Mouse (Mus musculus): ENCODE measurements around the gene E130309D02Rik. TPM values are rescaled to one million over a fixed set of nuclear protein-coding genes. Genes with fewer than 3 reads are reported as not detected.

E130309D02Rik gene
- total RNA-seq (2022), result 10 to 100 TPM; 22.7 to 25.8 (median 24.1) TPM

- DNase-seq (ENCODE audit: low spot score in 2 of 2), result peak; percentile 60 to 86
These were observed at the start of gene E130309D02Rik for GRCm38 (mm10) chr5:143314730-143315513. E130309D02Rik (minus strand) TSS chr5:143315360.

GRCm38 (mm10) chr5:143363678-143364615 is 48.8 kb upstream of the E130309D02Rik start:
- no peak for DNase-seq (ENCODE audit: low spot score in 2 of 2)

- DNase-seq (ENCODE audit: low spot score in 2 of 2), result no peak
These were observed 46.3 kb upstream of the E130309D02Rik start for GRCm38 (mm10) chr5:143361428-143361827.

DNA sequence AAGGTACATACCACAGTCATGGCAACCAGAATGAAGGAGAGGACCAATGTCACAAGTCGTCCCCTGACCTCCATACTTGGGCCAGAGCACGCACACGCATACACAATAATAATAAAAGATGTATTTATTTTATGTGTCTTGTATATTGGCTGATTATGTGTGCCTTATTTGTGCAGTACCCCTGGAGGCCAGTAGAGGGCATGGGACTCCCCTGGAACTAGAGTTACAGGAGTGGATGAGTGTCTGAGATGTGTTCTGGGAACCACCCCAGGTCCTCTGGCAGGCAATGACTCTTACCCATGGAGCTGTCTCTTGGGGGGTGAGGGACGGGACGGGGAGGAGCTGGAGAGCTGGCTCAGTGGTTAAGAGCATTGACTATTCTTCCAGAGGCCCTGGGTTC is 44.8 kb upstream of the E130309D02Rik start:
- DNase-seq (ENCODE audit: low spot score in 2 of 2), result no peak

- no peak for DNase-seq (ENCODE audit: low spot score in 2 of 2)
These were observed 44.1 kb upstream of the E130309D02Rik start for GRCm38 (mm10) chr5:143359263-143359662.

DNA sequence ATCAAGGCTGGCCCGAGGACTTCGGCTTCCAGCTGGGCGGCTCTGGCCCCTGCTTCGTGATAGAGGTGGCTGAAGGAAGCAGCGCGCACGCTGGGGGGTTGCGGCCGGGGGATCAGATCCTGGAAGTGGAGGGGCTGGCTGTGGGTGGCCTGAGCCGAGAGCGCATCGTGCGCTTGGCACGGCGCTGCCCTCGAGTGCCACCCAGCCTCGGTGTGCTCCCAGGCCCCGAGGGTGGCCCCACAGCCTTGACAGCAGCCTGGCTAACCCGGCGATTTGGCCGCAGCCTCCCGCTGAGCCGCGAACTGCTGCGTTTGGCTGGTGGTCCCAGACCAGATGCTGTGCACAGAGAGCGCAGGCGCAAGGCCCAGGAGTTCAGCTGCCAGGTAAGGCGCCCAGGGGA is 42.4 kb upstream of the E130309D02Rik start:
- no peak for DNase-seq (ENCODE audit: low spot score in 2 of 2)

GRCm38 (mm10) chr5:143356686-143357388 is 41.7 kb upstream of the E130309D02Rik start, which contains the start of gene Grid2ip:
Grid2ip (plus strand) TSS chr5:143357338.
- DNase-seq (ENCODE audit: low spot score in 2 of 2), result no peak

GRCm38 (mm10) chr5:143356017-143356416 is 40.9 kb upstream of the E130309D02Rik start:
- DNase-seq (ENCODE audit: low spot score in 2 of 2), result no peak

- no peak for DNase-seq (ENCODE audit: low spot score in 2 of 2)
These were observed 31.2 kb upstream of the E130309D02Rik start for GRCm38 (mm10) chr5:143346367-143346766.

GRCm38 (mm10) chr5:143339603-143340002 is 24.4 kb upstream of the E130309D02Rik start:
- no peak for DNase-seq (ENCODE audit: low spot score in 2 of 2)

GRCm38 (mm10) chr5:143336559-143336958 is 21.4 kb upstream of the E130309D02Rik start:
- no peak for DNase-seq (ENCODE audit: low spot score in 2 of 2)

- no peak for DNase-seq (ENCODE audit: low spot score in 2 of 2)
These were observed 19.9 kb upstream of the E130309D02Rik start for GRCm38 (mm10) chr5:143335089-143335460.

- DNase-seq (ENCODE audit: low spot score in 2 of 2), result no peak
These were observed 19.4 kb upstream of the E130309D02Rik start for GRCm38 (mm10) chr5:143334418-143335088.

DNA sequence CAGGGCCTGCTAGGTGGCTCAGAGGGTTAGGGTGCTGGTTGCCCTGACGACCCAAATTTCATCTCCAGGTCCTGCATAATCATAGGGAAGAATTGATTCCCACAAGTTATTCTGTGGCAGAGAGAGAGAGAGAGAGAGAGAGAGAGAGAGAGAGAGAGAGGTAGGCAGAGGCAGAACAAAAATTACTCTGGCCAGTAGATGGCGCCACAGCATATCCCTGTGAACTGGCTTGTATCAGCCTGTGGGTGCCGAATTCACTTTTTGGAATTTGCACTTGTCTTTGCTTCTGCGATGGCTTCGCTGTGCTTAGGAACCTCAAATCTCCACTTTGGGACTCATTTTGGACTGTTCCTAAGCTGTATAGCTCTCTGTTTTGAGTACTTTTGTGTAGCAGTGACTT is 18.7 kb upstream of the E130309D02Rik start:
- DNase-seq (ENCODE audit: low spot score in 2 of 2), result peak in 1 of 2 experiments; percentile 90

DNA sequence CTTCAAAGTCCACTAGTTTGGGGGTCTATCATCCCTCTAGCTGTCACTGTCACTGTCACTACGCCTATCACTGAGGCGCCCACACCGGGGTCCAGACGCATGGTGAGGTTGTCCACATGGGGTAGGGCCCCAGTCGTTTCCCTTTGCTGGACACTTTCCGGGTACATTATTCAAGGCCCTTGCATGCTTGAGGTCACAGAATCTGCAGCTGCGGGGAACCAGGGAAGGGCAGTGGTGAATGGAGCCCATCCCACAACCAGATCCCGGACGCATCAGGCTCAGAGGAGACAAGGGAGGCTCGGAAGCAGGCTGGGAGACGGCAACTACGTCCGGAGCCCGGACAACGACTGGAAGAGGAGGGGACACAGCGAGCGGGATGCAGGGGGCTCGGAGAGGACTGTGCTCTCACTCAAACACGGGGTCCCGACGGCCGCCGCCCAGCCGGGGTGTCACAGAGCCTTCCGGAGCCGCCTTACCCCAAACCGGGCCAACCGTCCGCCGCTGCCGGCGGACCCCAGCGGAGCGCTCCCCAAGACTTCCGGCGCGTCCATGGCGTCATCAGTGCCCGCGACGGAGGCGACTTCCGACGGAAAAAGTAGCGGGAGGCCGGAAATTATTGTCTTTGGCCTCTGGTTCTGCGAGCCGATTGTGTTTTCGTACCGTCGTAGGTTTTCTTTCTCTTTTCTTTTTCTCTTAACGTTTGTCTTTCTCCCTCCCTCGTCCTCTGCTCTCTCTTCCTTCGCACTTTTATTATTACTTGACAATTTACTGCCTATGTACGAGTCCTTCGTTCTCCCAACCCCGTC is 13.7 kb upstream of the E130309D02Rik start, which contains the start of gene Zdhhc4:
TSS of gene Zdhhc4 (minus strand) at position 567 of the 806 bp plus-strand sequence.
- peak; percentile 82 to 84 for DNase-seq (ENCODE audit: low spot score in 2 of 2)

DNA sequence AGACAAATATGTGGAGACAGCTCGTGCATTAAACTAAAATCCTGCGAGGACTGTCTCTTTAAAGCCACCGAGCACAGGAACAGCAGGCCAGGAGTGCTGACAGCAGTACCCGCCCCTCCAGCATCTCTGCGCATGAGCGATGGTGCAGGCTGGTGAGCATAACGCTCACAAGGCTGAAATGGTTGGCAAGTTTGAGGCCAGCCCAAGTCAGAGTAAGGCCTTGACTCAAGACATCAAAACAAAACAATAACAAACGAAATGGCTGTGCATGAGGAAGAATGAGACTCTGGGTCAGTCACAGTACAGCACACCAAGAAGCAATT is 2.1 kb upstream of the E130309D02Rik start:
- DNase-seq (ENCODE audit: low spot score in 2 of 2), result no peak

DNA sequence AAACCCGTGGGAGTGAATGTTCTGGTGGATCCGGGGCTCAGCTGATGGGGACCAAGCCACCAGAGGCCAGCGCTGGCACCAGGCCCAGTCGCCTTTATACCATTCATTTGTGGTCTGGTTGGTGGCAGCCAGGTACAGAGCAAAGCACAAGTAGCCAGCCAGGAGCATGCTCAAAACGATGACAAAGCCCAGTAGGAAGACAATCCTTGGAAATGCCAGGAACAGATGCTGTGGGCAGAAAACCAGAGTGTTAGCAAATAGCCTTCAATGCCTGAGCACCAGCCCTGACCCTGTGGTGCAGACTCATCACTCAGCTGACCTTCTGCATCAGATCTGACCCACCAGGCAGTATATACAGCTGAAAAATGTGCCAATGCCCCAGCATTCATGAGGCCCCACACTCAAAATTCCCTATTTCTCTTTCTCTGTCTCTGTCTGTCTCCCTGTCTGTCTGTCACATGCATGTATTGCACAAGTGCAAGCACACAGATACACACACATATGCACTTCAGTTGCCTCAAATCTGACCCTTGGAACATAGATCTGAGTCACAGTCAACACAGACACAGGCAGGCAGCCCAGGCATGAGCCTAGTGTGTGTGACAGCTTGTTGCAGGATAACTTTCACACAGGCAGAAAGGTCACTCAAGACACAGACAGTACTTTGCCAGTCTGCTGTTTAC is 1.6 kb upstream of the E130309D02Rik start:
- DNase-seq (ENCODE audit: low spot score in 2 of 2), result no peak

- DNase-seq (ENCODE audit: low spot score in 2 of 2), result no peak
These were observed 341 bp upstream of the E130309D02Rik start for GRCm38 (mm10) chr5:143315514-143315888.

- DNase-seq (ENCODE audit: low spot score in 2 of 2), result no peak
These were observed 904 bp downstream of the E130309D02Rik start for GRCm38 (mm10) chr5:143314183-143314729.
